Mouse (Mus musculus) bone marrow, adult 2 months (tissue): ENCODE data around the gene Srsf10. TPM values are rescaled to one million over a fixed set of nuclear protein-coding genes. Genes with fewer than 3 reads are reported as not detected.

ENCODE experiments used
- H3K27ac ChIP-seq: fragments of 200-500 bp; 2 replicates; pipeline ENCODE4 v1.5.1; 2012; ENCODE audit warnings: low read depth, mild to moderate bottlenecking, control low read depth, inconsistent platforms, low read length; ENCODE audit not compliant: control insufficient read depth, poor library complexity, insufficient read depth
- H3K4me1 ChIP-seq: fragments of 200-500 bp; 2 replicates; pipeline ENCODE4 v1.6.1; 2011; ENCODE audit warnings: low read length; ENCODE audit not compliant: control insufficient read depth, insufficient read depth
- H3K4me3 ChIP-seq: fragments of 200-500 bp; replicated peaks from 2 replicates; pipeline ENCODE3; 2011; ENCODE audit warnings: mild to moderate bottlenecking, low read depth, low read length, control low read depth; ENCODE audit not compliant: control insufficient read depth
- CTCF ChIP-seq: fragments of 200-500 bp; IDR thresholded peaks from 2 replicates; pipeline ENCODE4 v1.5.1; 2011; ENCODE audit warnings: low read length, control low read depth; ENCODE audit not compliant: control insufficient read depth, insufficient read depth
- POLR2A ChIP-seq: fragments of 200-500 bp; IDR thresholded peaks from 2 replicates; pipeline ENCODE4 v1.6.1; 2011; ENCODE audit warnings: low read depth, mild to moderate bottlenecking, control low read depth, low read length, borderline replicate concordance; ENCODE audit not compliant: control insufficient read depth
- WGBS: fragments of 180-500 bp; shearing (Covaris S2); methylation state at CpG from one replicate; pipeline ENCODE4 v1.1.7; 2018; 5-methylcytosine and 5-hydroxymethylcytosine counted together
- polyA plus RNA-seq: library from polyadenylated mRNA; stranded (reverse); fragments of >200 nt; gene quantifications from 2 replicates; pipeline ENCODE4 v1.2.4, GENCODE M21; 2011; ENCODE audit warnings: low replicate concordance; ENCODE audit not compliant: missing spikeins, insufficient read depth, insufficient read length

Srsf10 gene
- polyA plus RNA-seq, 1 experiment: 300 TPM

DNA sequence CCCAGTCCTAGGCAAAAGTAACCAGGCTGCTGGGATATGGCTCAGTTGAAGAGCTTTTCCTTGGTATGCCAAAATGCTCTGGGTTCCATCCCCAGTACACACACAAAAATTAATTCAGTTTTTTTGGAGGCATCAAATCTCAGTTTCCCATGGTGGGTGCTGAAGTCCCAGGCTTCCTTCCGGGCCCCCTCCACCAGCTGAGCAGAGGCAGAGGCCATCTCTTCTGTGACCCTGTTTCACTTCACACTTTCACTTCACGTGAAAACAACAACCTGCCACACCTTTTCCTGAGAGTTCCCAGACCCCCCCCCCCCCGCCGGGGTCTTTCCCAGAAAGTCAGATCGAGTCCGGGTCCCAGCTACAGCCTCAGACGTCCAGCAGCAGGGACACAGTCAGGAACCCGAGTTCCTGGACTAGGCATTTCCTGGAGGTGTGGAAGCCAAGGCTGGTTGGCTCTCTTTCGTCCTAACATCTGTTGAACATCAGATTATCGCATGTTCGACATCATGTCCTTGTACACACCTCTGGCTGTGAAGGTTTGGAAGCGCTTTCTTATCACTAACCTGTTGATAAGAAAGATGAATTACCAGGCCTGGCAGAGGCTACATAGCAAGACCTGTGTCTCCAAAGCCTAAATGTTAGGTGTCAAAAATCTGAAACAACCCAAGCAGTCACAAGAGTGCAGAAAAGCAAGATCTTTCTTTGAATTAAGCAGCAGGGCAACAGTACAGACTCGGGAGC lies 53.9 kb downstream of the Srsf10 start:
- H3K4me3 ChIP-seq: no peak overlapping the region
- TF ChIP-seq POLR2A: no peak
- TF ChIP-seq CTCF: no peak
- H3K4me1 ChIP-seq: peaks cover 4% of the 10 kb centered on the region; the same call in 1 of the 2 replicates
- peak overlapping the region; percentile 59 for H3K27ac ChIP-seq
- 68% methylated on average over 13 of the region's 13 CpGs for WGBS

GRCm38 (mm10) chr4:135911531-135911930 lies 56.0 kb downstream of the Srsf10 start:
- Histone ChIP-seq H3K4me1 (peaks cover 2% of the 10 kb centered on the region; the same call in 1 of the 2 replicates), H3K27ac (peak overlapping the region; percentile 32), H3K4me3 (peak overlapping the region; percentile 14)
- TF ChIP-seq POLR2A (peak; percentile 42; the same call in 1 of the 2 replicates), CTCF (no peak)
- WGBS: 40% methylated on average over 7 of the region's 7 CpGs

DNA sequence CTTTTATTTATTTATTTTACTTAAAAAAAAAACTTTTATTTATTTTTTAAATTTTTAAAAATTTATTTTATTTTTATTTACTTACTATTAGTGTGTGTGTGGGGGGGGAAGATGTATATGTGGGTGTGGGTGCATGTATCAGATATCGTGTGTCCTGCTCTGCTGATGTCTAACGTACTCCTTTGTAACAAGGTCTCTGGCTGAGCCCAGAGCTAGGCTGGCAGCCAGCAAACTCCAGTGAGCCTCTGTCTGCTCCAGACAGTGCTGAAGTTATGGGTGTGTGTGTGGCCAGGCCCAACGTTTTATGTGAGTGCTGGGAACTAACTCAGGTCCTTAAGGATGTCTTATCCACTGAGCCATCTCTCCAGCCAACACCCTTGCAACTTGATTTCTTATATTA lies 56.6 kb downstream of the Srsf10 start:
- TF ChIP-seq POLR2A (no peak), CTCF (no peak)

DNA sequence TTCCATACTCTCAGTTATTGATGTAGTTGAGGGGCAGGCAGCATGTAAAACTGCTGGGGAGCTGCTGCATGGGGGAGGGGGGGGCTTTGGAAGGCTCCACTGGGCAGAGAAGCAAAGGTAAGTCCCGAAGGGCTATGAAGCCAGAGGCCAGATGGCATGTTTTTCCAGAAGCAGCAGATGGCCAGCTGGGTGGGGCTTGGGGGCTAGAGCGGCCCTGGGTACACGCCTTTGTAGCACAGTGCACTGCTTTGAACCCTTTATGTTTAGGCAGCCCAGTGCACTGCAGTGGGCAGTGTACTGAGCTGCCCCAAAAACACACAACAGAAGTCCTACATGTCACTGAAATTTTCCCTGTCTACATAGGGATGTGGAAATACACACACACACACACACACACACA lies 57.3 kb downstream of the Srsf10 start:
- peaks cover 2% of the 10 kb centered on the region; the same call in 1 of the 2 replicates for H3K4me1 ChIP-seq
- H3K4me3 ChIP-seq: no peak overlapping the region
- H3K27ac ChIP-seq: peak overlapping the region; percentile 38; the same call in 1 of the 2 replicates
- 44% methylated on average over 3 of the region's 3 CpGs for WGBS
- no peak for TF ChIP-seq CTCF
- TF ChIP-seq POLR2A: no peak

More for the DNA sequence above, 56.6 kb downstream of the Srsf10 start:
- WGBS: 55% methylated on average over 3 of the region's 3 CpGs
- Histone ChIP-seq H3K27ac (no peak overlapping the region), H3K4me1 (peaks cover 2% of the 10 kb centered on the region; the same call in 1 of the 2 replicates), H3K4me3 (no peak overlapping the region)

DNA sequence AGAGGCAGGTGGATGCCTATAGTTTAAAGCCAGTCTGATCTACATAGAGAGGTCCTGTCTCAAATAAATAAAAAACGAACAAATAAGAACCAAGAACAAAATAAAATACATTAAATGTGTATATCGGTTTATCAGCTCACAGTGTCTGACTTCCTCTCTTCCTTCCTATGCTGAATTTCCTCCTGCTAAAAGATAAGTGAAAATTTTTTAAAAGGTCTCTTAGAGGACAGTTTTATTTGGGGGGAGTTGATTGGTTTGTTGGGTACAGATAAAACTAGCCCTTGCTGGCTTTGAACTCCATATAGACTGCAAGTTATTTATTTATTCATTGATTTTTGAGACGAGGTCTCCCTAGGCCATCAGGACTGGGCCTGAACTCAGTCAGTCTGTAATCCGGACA lies 57.9 kb downstream of the Srsf10 start:
- no peak overlapping the region for H3K4me3 ChIP-seq
- TF ChIP-seq POLR2A (no peak), CTCF (no peak)
- H3K27ac ChIP-seq: no peak overlapping the region; the same call in 1 of the 2 replicates
- H3K4me1 ChIP-seq: peaks cover 5% of the 10 kb centered on the region
- WGBS: 36% methylated on average over 4 of the region's 4 CpGs

- TF ChIP-seq POLR2A: no peak
- TF ChIP-seq CTCF: no peak
- Histone ChIP-seq H3K4me1 (peaks cover 6% of the 10 kb centered on the region), H3K4me3 (peak overlapping the region; percentile 38), H3K27ac (peak overlapping the region; percentile 94)
- 14% methylated on average over 13 of the region's 13 CpGs for whole genome bisulfite sequencing
Observed at GRCm38 (mm10) chr4:135918635-135919279, 63.2 kb downstream of the Srsf10 start.

GRCm38 (mm10) chr4:135919280-135919639 lies 63.7 kb downstream of the Srsf10 start:
- no peak for TF ChIP-seq POLR2A
- no peak for TF ChIP-seq CTCF
- Histone ChIP-seq H3K4me1 (peaks cover 6% of the 10 kb centered on the region), H3K27ac (peak overlapping the region; percentile 68), H3K4me3 (no peak overlapping the region)
- 50% methylated on average over 3 of the region's 3 CpGs for WGBS

Other genes starting within 250 kb of the Srsf10 start
- gene Ifnlr1, start 169.5 kb upstream of the Srsf10 start, polyA plus RNA-seq: 3.2 and 7.3 TPM in 2 replicates
- gene Il22ra1, start 127.6 kb upstream of the Srsf10 start, polyA plus RNA-seq: not detected in 2 replicates
- not detected in 2 replicates for gene Myom3, start 96.0 kb upstream of the Srsf10 start, polyA plus RNA-seq
- gene Pnrc2, start 18.1 kb downstream of the Srsf10 start, polyA plus RNA-seq: 37.3 and 38.3 TPM in 2 replicates
- 4.6 and 12.2 TPM in 2 replicates for gene Cnr2, start 39.6 kb downstream of the Srsf10 start, polyA plus RNA-seq
- gene Fuca1, start 65.0 kb downstream of the Srsf10 start, polyA plus RNA-seq: 57.7 and 172 TPM in 2 replicates
- gene Hmgcl, start 90.7 kb downstream of the Srsf10 start, polyA plus RNA-seq: 39.0 and 65.5 TPM in 2 replicates
- 4.7 and 11.0 TPM in 2 replicates for gene Gale, start 108.0 kb downstream of the Srsf10 start, polyA plus RNA-seq
- 34.8 and 42.1 TPM in 2 replicates for gene Lypla2, start 116.9 kb downstream of the Srsf10 start, polyA plus RNA-seq
- 48.2 and 49.8 TPM in 2 replicates for gene Pithd1, start 131.5 kb downstream of the Srsf10 start, polyA plus RNA-seq
- gene Eloa, start 166.0 kb downstream of the Srsf10 start, polyA plus RNA-seq: 16.8 and 22.9 TPM in 2 replicates
- gene Rpl11, start 197.7 kb downstream of the Srsf10 start, polyA plus RNA-seq: 682 and 1,270 TPM in 2 replicates